Mouse (Mus musculus): ENCODE measurements around the gene Aff1. TPM values are rescaled to one million over a fixed set of nuclear protein-coding genes. Genes with fewer than 3 reads are reported as not detected.

Aff1 gene
- polyA plus RNA-seq, 1 experiment from 2014 or later: 1.9 TPM

GRCm38 (mm10) chr5:103729225-103729624 lies 37.1 kb downstream of the Aff1 start:
- no peaks in the 10 kb centered on the region for H3K4me1 ChIP-seq (ENCODE audit: control insufficient read depth, insufficient read depth, low read depth, low read length)
- H3K27me3 ChIP-seq (replicated peaks; ENCODE audit: control insufficient read depth, insufficient read depth, low read length): no peaks in the 10 kb centered on the region
- H3K4me2 ChIP-seq (ENCODE audit: low read length): no peak overlapping the region
- 82% methylated on average over 1 of the region's 1 CpGs for WGBS
- H3K36me3 ChIP-seq (ENCODE audit: control insufficient read depth, insufficient read depth, low read length): no peaks in the 10 kb centered on the region
- ATAC-seq: no peak
- H3K9ac ChIP-seq (ENCODE audit: low read depth, low read length): no peak overlapping the region
- no peaks in the 10 kb centered on the region for H3K9me3 ChIP-seq (ENCODE audit: control insufficient read depth, low read length)
- H3K27ac ChIP-seq (ENCODE audit: low read depth, low read length): no peak overlapping the region
- H3K4me3 ChIP-seq (ENCODE audit: low read length): no peak overlapping the region

- no peak overlapping the region for H3K9ac ChIP-seq (ENCODE audit: low read depth, low read length)
- no peaks in the 10 kb centered on the region for H3K9me3 ChIP-seq (ENCODE audit: control insufficient read depth, low read length)
- H3K4me3 ChIP-seq (ENCODE audit: low read length): no peak overlapping the region
- H3K27me3 ChIP-seq (replicated peaks; ENCODE audit: control insufficient read depth, insufficient read depth, low read length): no peaks in the 10 kb centered on the region
- no peak overlapping the region for H3K4me2 ChIP-seq (ENCODE audit: low read length)
- no peaks in the 10 kb centered on the region for H3K36me3 ChIP-seq (ENCODE audit: control insufficient read depth, insufficient read depth, low read length)
- WGBS: 91% methylated on average over 1 of the region's 1 CpGs
- no peak for ATAC-seq
- no peak overlapping the region for H3K27ac ChIP-seq (ENCODE audit: low read depth, low read length)
- H3K4me1 ChIP-seq (ENCODE audit: control insufficient read depth, insufficient read depth, low read depth, low read length): no peaks in the 10 kb centered on the region
Observed at GRCm38 (mm10) chr5:103730142-103730541, 38.0 kb downstream of the Aff1 start.

DNA sequence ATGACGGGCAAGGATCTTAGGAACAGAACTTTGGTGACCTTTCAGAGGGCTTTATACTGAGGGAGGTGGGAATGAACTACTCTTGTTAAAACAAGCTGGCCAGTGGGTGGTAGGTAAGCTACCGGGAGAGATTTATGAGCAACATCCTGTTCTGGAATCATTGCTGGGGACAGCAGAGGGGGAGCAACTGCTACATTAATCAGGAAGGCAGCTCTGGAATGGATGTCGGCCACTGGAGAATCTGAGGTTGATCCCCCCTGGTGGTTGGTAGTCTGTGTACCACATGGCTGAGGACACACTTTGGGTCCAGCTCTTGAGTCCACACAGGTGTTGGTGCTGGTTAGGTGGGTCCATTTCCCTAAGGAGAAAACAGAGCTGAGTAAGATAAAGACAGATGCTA lies 38.6 kb downstream of the Aff1 start:
- Histone ChIP-seq H3K36me3 (ENCODE audit: control insufficient read depth, insufficient read depth, low read length) (no peaks in the 10 kb centered on the region), H3K27ac (ENCODE audit: low read depth, low read length) (no peak overlapping the region), H3K4me1 (ENCODE audit: control insufficient read depth, insufficient read depth, low read depth, low read length) (no peaks in the 10 kb centered on the region), H3K4me3 (ENCODE audit: low read length) (no peak overlapping the region), H3K4me2 (ENCODE audit: low read length) (no peak overlapping the region), H3K27me3 (replicated peaks; ENCODE audit: control insufficient read depth, insufficient read depth, low read length) (no peaks in the 10 kb centered on the region), H3K9me3 (ENCODE audit: control insufficient read depth, low read length) (no peaks in the 10 kb centered on the region), H3K9ac (ENCODE audit: low read depth, low read length) (no peak overlapping the region)
- 64% methylated on average over 3 of the region's 3 CpGs for WGBS
- ATAC-seq: no peak

DNA sequence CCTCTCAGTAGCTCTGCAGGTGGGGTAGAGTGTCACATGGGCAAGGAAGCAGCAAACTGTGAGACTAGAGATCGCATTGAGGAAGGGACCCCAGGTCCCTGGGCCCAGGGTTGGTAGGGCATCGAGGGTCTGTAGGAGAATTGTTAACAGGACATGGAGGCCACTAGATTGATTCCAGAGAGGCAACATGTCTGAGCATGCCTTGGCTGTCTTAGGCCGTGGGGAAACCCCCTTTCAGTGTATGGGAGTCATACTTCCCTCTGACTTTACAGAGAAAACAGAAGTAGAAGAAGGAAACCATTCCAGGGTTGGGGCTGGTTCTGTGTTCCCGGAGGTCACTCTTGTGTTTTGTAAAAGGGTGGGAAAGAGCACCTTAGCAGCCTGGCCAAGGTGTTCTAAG lies 40.4 kb downstream of the Aff1 start:
- 86% methylated on average over 4 of the region's 4 CpGs for WGBS
- Histone ChIP-seq H3K4me2 (ENCODE audit: low read length) (no peak overlapping the region), H3K9ac (ENCODE audit: low read depth, low read length) (no peak overlapping the region), H3K27ac (ENCODE audit: low read depth, low read length) (no peak overlapping the region), H3K4me1 (ENCODE audit: control insufficient read depth, insufficient read depth, low read depth, low read length) (no peaks in the 10 kb centered on the region), H3K27me3 (replicated peaks; ENCODE audit: control insufficient read depth, insufficient read depth, low read length) (no peaks in the 10 kb centered on the region), H3K9me3 (ENCODE audit: control insufficient read depth, low read length) (no peaks in the 10 kb centered on the region), H3K4me3 (ENCODE audit: low read length) (no peak overlapping the region), H3K36me3 (ENCODE audit: control insufficient read depth, insufficient read depth, low read length) (no peaks in the 10 kb centered on the region)
- no peak for ATAC-seq

- H3K9me3 ChIP-seq (ENCODE audit: control insufficient read depth, low read length): no peaks in the 10 kb centered on the region
- ATAC-seq: no peak
- 72% methylated on average over 5 of the region's 5 CpGs for WGBS
- no peaks in the 10 kb centered on the region for H3K27me3 ChIP-seq (replicated peaks; ENCODE audit: control insufficient read depth, insufficient read depth, low read length)
- no peak overlapping the region for H3K27ac ChIP-seq (ENCODE audit: low read depth, low read length)
- H3K9ac ChIP-seq (ENCODE audit: low read depth, low read length): no peak overlapping the region
- no peaks in the 10 kb centered on the region for H3K4me1 ChIP-seq (ENCODE audit: control insufficient read depth, insufficient read depth, low read depth, low read length)
- H3K4me2 ChIP-seq (ENCODE audit: low read length): no peak overlapping the region
- no peak overlapping the region for H3K4me3 ChIP-seq (ENCODE audit: low read length)
- H3K36me3 ChIP-seq (ENCODE audit: control insufficient read depth, insufficient read depth, low read length): no peaks in the 10 kb centered on the region
Observed at GRCm38 (mm10) chr5:103735411-103736112, 43.4 kb downstream of the Aff1 start.

DNA sequence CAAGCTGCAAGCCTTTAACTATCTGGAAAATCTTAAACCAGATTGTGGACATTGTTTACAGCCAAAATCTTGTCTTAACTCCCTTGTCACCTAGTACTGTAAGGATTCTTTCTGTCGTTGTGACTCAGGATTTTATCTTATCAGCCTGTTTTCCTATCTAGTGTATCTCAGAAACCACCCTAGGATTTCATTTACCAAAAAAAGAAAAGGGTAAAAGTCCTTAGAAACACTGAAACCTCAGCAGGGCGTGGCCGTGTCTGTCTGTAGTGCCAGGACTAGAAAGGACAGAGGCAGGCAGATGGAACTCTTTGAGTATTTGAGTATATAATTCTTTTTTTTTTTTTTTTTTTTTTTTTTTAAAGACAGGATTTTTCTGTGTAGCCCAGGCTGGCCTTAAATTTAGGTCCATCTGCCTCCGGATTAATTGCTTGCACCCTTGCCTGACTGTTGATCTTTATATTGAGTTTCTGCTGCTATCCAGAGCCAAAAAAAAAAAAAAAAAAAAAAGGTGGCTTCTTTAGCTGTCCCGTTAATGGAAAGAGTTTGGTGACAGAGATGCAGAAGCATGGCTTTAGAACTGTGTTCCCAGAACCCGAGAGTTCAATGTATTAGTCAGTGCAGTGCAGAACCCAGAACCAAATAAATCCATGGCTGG lies 44.5 kb downstream of the Aff1 start:
- 78% methylated on average over 6 of the region's 6 CpGs for WGBS
- Histone ChIP-seq H3K27ac (ENCODE audit: low read depth, low read length) (no peak overlapping the region), H3K27me3 (replicated peaks; ENCODE audit: control insufficient read depth, insufficient read depth, low read length) (no peaks in the 10 kb centered on the region), H3K4me2 (ENCODE audit: low read length) (no peak overlapping the region), H3K36me3 (ENCODE audit: control insufficient read depth, insufficient read depth, low read length) (no peaks in the 10 kb centered on the region), H3K9me3 (ENCODE audit: control insufficient read depth, low read length) (no peaks in the 10 kb centered on the region), H3K9ac (ENCODE audit: low read depth, low read length) (no peak overlapping the region), H3K4me3 (ENCODE audit: low read length) (no peak overlapping the region), H3K4me1 (ENCODE audit: control insufficient read depth, insufficient read depth, low read depth, low read length) (no peaks in the 10 kb centered on the region)
- no peak for ATAC-seq

- Histone ChIP-seq H3K9me3 (ENCODE audit: control insufficient read depth, low read length) (no peaks in the 10 kb centered on the region), H3K9ac (ENCODE audit: low read depth, low read length) (no peak overlapping the region), H3K4me2 (ENCODE audit: low read length) (no peak overlapping the region), H3K4me3 (ENCODE audit: low read length) (no peak overlapping the region), H3K36me3 (ENCODE audit: control insufficient read depth, insufficient read depth, low read length) (no peaks in the 10 kb centered on the region), H3K4me1 (ENCODE audit: control insufficient read depth, insufficient read depth, low read depth, low read length) (no peaks in the 10 kb centered on the region), H3K27ac (ENCODE audit: low read depth, low read length) (no peak overlapping the region), H3K27me3 (replicated peaks; ENCODE audit: control insufficient read depth, insufficient read depth, low read length) (no peaks in the 10 kb centered on the region)
- ATAC-seq: no peak
- 79% methylated on average over 26 of the region's 26 CpGs for WGBS
Observed at GRCm38 (mm10) chr5:103737208-103738066, 45.3 kb downstream of the Aff1 start.

GRCm38 (mm10) chr5:103738509-103738908 lies 46.3 kb downstream of the Aff1 start:
- Histone ChIP-seq H3K9me3 (ENCODE audit: control insufficient read depth, low read length) (no peaks in the 10 kb centered on the region), H3K27me3 (replicated peaks; ENCODE audit: control insufficient read depth, insufficient read depth, low read length) (no peaks in the 10 kb centered on the region), H3K27ac (ENCODE audit: low read depth, low read length) (no peak overlapping the region), H3K4me1 (ENCODE audit: control insufficient read depth, insufficient read depth, low read depth, low read length) (no peaks in the 10 kb centered on the region), H3K36me3 (ENCODE audit: control insufficient read depth, insufficient read depth, low read length) (no peaks in the 10 kb centered on the region), H3K4me3 (ENCODE audit: low read length) (no peak overlapping the region), H3K4me2 (ENCODE audit: low read length) (no peak overlapping the region), H3K9ac (ENCODE audit: low read depth, low read length) (no peak overlapping the region)
- ATAC-seq: no peak
- 81% methylated on average over 5 of the region's 5 CpGs for whole genome bisulfite sequencing

DNA sequence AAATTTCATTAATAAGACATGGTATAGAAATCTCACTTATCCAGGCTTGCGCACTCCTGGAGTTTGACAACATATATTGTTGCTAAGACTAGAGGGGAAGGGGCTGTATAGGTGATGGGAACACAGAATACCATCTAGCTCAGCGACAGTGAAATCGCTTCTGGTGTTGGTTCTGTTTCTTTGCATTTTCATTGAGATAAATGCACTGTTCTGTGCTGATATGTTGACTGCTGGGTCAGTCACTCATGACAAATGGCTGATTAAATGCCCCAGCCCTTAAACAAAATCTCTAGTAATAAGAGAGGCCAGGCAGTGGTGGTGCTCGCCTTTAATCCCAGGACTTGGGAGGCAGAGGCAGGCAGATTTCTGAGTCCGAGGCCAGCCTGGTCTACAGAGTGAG lies 47.0 kb downstream of the Aff1 start:
- WGBS: 92% methylated on average over 5 of the region's 5 CpGs

More for the DNA sequence above, 47.0 kb downstream of the Aff1 start:
- H3K4me2 ChIP-seq (ENCODE audit: low read length): no peak overlapping the region
- no peaks in the 10 kb centered on the region for H3K36me3 ChIP-seq (ENCODE audit: control insufficient read depth, insufficient read depth, low read length)
- no peaks in the 10 kb centered on the region for H3K4me1 ChIP-seq (ENCODE audit: control insufficient read depth, insufficient read depth, low read depth, low read length)
- H3K9ac ChIP-seq (ENCODE audit: low read depth, low read length): no peak overlapping the region
- no peak for ATAC-seq
- H3K9me3 ChIP-seq (ENCODE audit: control insufficient read depth, low read length): no peaks in the 10 kb centered on the region
- no peaks in the 10 kb centered on the region for H3K27me3 ChIP-seq (replicated peaks; ENCODE audit: control insufficient read depth, insufficient read depth, low read length)
- H3K27ac ChIP-seq (ENCODE audit: low read depth, low read length): no peak overlapping the region
- no peak overlapping the region for H3K4me3 ChIP-seq (ENCODE audit: low read length)
